Mouse (Mus musculus): ENCODE data around the gene Supt6.
A peak's percentile ranks its signal among the peaks of the same experiment; 100 is the strongest.

Supt6 gene

DNA sequence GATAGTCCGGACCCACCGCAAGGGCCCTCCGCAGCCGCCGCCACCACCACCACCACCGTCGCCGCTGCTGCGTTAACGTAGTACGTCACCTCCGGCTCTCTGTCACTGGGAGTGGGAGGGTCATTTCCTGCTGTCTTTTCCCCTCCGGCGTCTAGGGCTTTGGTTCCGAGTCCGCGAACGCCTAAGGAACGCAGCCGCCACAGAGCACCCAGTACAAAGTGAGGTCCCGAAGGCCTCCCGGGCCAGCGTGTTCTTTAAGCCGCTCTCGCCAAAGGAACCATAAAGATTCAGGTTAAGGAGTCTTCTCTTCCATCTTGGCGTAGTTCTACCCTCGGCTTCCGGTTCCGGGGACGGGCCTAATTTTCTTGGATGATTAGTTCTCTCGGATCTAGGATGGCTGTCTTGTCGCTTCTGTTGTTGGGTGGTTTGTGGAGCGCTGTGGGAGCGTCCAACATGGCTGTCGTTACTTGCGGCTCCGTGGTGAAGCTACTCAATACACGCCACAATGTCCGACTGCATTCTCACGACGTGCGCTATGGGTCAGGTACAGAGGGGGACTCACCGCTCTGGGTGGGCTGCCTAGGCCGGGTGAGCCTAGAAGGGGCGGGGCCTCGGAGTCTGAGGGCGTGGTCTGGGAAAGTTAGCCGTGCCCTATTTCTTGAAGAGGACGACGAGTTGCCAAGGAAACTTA, at the start of gene Supt6, which contains the start of gene Sdf2:
Gene Supt6 (minus strand): TSS at position 361 of the 691 bp plus-strand sequence.
Gene Sdf2 (plus strand): TSS at position 120 of the 691 bp plus-strand sequence.
- DNase-seq (ENCODE audit: low read depth), result peak; percentile 94

DNA sequence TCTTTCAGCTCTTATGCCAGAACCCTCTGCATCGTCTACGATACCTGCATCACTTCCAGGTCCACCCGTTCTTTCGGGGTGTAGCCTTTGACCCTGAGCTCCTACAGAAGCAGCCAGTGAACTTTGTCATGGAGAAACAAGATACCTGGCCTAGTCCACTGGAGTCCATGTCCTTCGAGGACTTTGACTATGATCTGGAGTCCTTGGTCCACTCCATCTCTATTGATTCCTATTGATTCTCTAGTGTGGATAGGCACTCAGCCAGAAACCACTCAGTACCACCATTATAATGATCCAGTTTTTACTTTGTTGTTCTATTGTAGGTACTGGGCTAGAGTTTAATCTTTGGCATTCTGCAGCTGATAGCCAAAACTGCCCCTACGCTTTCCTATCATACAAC, 48.8 kb upstream of the Supt6 start:
- DNase-seq (ENCODE audit: low read depth), result no peak

DNA sequence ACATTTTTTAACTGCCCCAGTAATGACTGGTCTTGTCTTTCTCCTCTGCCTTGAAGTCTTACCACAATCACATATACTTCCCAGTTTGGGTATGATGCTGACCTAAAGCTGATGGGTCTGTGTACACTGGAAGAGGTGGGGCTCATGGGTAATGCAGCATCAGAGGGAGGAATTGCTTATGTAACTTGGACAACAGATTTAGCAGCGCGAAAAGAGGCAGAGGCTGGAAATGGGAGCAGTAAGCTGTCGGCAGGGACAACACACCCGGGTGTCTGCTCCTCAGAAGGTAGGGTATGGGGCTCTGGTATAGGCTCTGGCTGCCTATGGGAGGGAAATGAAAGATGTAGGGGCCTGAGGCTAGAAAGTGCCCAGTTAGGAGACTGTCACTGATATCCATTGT, 44.9 kb upstream of the Supt6 start, which contains the start of gene BC030499:
Gene BC030499 (plus strand): TSS at position 188 of the 400 bp plus-strand sequence.
- no peak for DNase-seq (ENCODE audit: low read depth)

GRCm38 (mm10) chr11:78289146-78289763, 43.5 kb upstream of the Supt6 start:
- DNase-seq (ENCODE audit: low read depth), result no peak

GRCm38 (mm10) chr11:78279586-78279985, 33.8 kb upstream of the Supt6 start:
- DNase-seq (ENCODE audit: low read depth), result no peak

DNA sequence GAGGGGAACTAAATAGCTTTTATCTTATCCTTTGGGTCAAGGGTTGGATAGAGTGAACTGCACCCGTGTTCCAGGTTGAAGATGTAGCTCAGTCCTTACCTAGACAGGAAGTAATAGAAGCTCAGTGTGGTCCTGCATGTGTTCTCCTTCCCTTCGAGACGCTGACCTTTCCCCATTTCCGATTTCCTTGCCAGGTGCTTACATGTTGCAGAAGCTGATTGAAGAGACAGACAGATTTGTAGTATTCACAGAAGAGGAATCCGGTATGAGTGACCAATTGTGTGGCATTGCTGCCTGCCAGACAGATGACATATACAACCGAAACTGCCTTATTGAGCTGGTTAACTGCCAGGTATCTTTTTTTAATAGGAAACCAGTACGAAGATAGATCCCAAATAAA, 33.1 kb upstream of the Supt6 start:
- no peak for DNase-seq (ENCODE audit: low read depth)

- peak; percentile 29 for DNase-seq (ENCODE audit: low read depth)
Observed at GRCm38 (mm10) chr11:78276169-78276568, 30.4 kb upstream of the Supt6 start.

- no peak for DNase-seq (ENCODE audit: low read depth)
Observed at GRCm38 (mm10) chr11:78275596-78275995, 29.8 kb upstream of the Supt6 start.

DNA sequence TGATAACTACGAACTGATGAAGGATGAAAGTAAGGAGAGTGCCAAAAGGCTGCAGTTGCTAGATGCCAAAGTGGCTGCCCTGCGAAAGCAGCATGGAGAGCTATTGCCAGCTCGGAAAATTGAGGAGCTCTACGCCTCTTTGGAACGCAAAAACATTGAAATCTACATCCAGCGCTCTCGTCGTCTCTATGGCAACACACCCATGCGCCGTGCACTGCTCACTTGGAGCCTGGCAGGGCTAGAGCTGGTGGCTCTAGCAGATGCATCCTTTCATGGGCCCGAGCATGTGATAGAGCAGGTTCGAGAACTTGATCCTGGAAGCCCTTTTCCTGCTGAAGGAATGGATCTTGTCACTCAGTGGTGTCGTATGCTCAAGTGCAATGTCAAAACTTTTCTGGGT, 26.2 kb upstream of the Supt6 start:
- DNase-seq (ENCODE audit: low read depth), result no peak

GRCm38 (mm10) chr11:78265571-78265970, 19.8 kb upstream of the Supt6 start:
- no peak for DNase-seq (ENCODE audit: low read depth)

- peak; percentile 72 for DNase-seq (ENCODE audit: low read depth)
Observed at GRCm38 (mm10) chr11:78262550-78262949, 16.8 kb upstream of the Supt6 start.

DNA sequence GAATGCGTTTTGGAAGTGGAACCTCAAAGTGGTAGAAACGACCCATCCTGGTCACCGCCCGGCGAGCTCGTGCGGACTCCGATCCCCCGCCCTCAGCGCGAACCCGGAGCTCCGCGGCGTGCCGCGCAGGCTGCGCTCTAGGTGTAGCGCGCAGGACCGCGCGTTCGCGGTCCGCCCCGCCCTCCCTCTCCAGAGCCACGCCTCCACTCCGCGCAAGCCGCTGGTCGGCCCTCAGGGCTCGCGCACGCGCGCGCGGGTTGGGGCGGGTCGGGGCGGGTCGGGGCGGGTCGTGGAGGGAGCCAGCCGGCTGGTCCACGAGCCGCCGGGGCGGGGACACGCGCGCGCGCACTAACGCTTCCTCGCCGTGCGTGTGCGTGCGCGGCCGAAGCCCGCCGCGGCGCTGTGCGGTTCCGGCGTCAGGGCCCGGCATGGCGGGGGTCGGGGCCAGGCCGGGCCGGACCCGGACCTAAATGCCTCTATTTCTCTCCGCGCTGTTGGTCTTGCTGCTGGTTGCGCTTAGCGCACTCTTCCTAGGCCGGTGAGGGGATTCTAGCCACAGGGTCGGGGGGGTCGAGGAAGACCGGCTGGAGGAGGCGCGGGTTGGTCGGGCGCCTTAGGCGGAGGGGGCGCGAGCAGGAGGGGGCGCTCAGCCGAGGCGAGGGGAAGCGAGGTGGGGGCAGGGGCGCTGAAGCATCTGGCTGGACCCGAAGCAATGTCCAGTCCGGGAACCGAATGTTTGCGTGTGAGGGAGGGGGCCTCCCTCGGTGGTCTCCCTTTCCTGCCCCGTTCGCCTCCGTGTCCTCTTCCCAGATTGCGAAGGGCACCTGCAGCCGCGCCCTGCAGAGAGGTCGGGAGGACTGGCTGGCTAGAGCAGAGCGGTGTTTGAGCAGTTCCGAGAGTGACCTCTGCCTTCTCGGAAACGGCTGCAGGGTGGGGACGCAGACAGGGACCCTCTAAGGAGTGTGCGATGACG, 15.9 kb upstream of the Supt6 start, which contains the start of gene 2610507B11Rik:
Gene 2610507B11Rik (plus strand): TSS at position 373 of the 973 bp plus-strand sequence.
- peak; percentile 97 for DNase-seq (ENCODE audit: low read depth)

DNA sequence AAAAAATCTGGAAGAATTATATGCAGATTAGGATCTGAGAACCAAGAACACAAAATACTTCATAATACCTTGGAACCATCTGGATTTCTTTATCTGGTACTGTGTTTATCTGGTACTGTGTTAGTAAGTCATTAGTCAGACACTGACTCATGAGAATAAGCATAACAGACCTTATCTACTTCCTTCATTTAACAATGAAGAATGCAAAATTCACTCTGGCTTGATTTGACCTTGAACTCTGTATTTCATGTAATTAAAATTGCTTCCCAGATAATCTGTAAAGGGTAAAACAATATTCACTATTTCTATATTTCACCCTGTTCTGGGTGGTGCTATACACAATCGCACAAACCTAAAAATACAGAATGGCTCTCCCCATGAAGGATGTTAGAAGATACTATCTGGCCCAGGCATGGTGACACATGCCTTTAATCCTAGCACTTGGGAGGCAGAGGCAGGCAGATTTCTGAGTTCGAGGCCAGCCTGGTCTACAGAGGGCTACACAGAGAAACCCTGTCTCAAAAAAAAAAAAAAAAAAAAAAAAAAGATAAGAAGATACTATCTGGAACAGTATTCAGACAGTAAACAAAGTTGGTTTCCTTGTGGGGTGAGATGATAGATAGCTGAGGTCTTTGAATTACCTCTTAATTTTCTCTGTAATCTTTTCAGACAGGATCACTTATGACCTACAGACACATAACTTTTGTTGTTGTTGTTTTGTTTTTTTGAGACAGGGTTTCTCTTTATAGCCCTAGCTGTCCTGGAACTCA, 14.9 kb upstream of the Supt6 start:
- DNase-seq (ENCODE audit: low read depth), result peak; percentile 47

DNA sequence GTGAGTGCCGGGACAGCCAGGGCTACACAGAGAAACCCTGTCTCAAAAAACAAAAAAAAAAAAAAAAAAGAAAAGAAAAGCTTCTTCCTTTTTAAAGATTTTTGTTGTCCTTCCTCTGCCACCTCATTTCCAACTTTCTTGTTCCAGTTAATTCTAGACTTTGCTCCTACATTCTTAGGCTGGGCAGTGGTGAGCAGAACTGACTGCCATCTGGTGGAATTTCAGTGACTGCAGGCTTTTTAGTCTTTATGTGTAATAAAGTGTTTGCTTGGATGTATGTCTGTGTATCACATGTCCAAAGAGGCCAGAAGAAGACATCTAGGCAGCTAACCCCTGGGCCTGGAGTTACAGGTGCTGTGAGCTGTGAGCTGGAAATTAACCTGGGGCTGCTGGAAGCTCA, 10.8 kb upstream of the Supt6 start:
- no peak for DNase-seq (ENCODE audit: low read depth)

DNA sequence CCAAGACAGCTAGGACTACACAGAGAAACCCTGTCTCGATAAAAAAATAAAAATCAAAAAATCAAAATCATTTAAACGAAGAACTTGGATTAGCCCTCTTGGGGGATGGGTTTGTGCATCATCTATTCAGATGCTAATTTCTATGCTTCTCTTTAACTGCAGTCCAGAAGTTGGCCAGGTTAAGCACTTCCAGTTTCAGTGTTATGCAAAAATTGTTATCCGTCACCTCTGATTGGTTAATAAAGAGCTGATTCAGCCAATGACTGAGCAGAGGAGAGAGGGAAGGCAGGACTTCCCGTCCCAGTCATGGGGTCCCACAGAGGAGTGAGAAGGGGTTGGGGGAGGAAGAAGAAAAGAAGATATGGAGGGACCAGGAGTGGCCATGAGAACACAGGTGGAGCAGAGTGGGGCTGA, 1.9 kb upstream of the Supt6 start:
- no peak for DNase-seq (ENCODE audit: low read depth)

DNA sequence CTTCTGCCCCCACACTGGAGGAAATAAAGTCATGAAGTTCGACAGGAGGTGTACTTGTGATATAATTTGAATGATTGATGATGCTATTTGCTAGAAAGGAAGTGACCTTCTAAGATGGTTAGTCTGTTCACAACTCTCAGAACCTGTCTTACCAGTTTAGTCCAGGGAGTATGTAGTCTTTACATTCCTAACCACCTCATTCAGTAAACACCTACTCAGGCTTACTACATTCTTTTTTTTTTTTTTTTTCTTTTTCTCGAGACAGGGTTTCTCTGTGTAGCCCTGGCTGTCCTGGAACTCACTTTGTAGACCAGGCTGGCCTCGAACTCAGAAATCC, 1.2 kb upstream of the Supt6 start:
- no peak for DNase-seq (ENCODE audit: low read depth)

DNA sequence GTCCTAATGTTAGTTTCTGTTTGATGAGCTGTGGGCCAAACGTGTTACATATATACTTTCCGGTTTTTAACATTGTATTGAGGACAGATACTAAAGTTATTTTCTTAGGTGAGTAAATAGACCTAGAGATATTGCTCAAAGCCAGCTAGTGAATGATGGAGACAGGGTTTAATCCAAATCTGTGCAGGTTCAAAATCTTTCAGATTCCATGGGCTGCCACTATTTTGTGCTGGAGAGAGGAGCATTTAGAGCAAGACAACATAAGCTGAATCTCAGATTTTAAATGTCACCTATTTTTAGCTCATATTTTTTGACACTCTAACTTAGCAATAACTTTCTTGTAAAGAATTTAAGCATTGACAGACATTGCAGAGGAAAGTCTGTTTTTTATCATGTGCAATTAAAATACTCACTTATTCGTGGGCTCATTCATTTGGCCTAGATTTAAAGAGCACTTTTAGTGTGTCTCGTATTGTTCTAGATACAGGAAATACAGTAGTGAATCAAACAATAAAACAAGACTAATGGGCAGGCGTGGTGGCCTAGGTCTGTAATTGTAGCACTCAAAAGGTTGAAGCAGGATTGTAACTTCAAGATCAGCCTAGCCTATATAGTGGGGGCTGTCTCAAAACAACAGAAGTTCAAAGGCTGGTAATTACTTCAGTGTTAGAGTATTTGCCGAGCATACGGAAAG, 678 bp upstream of the Supt6 start:
- DNase-seq (ENCODE audit: low read depth), result peak; percentile 33

GRCm38 (mm10) chr11:78245261-78245626, 543 bp downstream of the Supt6 start:
- no peak for DNase-seq (ENCODE audit: low read depth)

DNA sequence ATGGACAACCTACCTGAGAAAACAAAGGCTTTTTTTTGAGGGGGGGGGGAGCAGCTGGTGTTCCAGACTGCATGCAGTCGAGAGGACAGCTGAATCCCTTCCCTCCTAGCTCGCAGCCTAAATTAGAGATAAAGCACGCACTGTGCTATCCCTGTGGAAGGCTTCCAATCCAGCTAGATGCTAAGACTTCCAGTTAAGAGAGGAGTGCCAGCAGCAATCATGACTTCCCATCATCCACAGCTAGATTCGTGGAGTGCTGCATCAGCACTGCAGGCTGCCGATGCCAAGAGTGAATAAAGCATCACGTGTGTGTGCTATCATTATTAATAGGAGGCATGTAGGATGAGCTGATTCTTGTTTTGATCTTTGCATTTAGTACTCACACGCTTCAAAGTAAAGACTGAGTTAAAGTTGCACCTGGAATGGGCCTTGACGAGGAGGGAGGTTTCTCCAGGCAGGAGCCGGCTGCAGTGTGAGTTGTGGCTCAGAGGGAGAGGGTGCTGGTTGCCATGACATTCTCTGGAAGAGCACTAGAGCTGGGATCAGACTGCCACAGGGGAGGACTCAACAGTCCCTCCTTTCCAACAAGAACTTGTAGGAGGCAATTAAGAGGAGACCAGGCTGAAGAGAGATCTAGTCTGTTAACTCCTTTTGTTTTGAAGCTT, 5.5 kb downstream of the Supt6 start:
- no peak for DNase-seq (ENCODE audit: low read depth)

DNA sequence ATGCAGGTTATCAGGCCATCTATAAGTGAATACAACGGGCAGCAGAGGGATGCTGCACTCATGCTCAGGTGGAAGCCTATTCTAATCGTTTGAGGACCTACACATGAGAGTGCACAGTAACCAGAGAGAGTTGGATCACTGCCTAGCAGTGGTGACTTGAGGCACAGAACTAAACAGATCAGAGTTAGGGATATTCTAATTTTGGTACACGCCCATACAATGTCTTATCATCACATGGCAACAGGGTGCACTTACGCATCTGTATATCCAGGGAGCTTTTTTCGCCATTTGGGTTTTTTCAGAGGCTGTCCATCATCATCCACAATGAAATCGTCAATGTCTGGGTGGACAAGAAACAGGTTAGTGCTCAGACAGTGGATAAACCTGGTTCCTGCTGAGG, 14.3 kb downstream of the Supt6 start:
- no peak for DNase-seq (ENCODE audit: low read depth)

- DNase-seq (ENCODE audit: low read depth), result no peak
Observed at GRCm38 (mm10) chr11:78223586-78223985, 22.2 kb downstream of the Supt6 start.

Measured in naive thymus-derived CD4-positive, alpha-beta T cell, adult 2 months (primary cell).